Mouse (Mus musculus): ENCODE measurements around the gene Rph3a. TPM values are rescaled to one million over a fixed set of nuclear protein-coding genes. Genes with fewer than 3 reads are reported as not detected.

Rph3a gene
- polyA plus RNA-seq, 1 experiment from 2014 or later, result 0.10 TPM

GRCm38 (mm10) chr5:121008411-121009239, 1.3 kb downstream of the Rph3a start:
- Histone ChIP-seq H3K9ac (no peak overlapping the region), H3K27me3 (peaks cover 14% of the 10 kb centered on the region), H3K4me3 (replicated peaks) (no peak overlapping the region), H3K27ac (no peak overlapping the region), H3K4me1 (replicated peaks) (no peaks in the 10 kb centered on the region), H3K36me3 (no peaks in the 10 kb centered on the region), H3K4me2 (no peak overlapping the region), H3K9me3 (replicated peaks) (no peaks in the 10 kb centered on the region)
- no peak for DNase-seq
- no peak for ATAC-seq (ENCODE audit: low read depth)
- 12% methylated on average over 15 of the region's 15 CpGs for WGBS (ENCODE audit: insufficient replicate concordance)

- H3K27me3 ChIP-seq, result peaks cover 14% of the 10 kb centered on the region
- 53% methylated on average over 3 of the region's 3 CpGs for WGBS (ENCODE audit: insufficient replicate concordance)
Observed at GRCm38 (mm10) chr5:121007563-121007962, 2.3 kb downstream of the Rph3a start.

GRCm38 (mm10) chr5:121007130-121007529, 2.8 kb downstream of the Rph3a start:
- no peak for ATAC-seq (ENCODE audit: low read depth)
- no peak overlapping the region for H3K27ac ChIP-seq
- H3K4me3 ChIP-seq (replicated peaks), result no peak overlapping the region
- no peaks in the 10 kb centered on the region for H3K9me3 ChIP-seq (replicated peaks)
- DNase-seq, result no peak
- 51% methylated on average over 8 of the region's 8 CpGs for WGBS (ENCODE audit: insufficient replicate concordance)
- H3K9ac ChIP-seq, result no peak overlapping the region
- H3K27me3 ChIP-seq, result peaks cover 14% of the 10 kb centered on the region
- H3K4me2 ChIP-seq, result no peak overlapping the region
- H3K36me3 ChIP-seq, result no peaks in the 10 kb centered on the region
- H3K4me1 ChIP-seq (replicated peaks), result no peaks in the 10 kb centered on the region

More at GRCm38 (mm10) chr5:121007563-121007962, 2.3 kb downstream of the Rph3a start:
- H3K4me1 ChIP-seq (replicated peaks), result no peaks in the 10 kb centered on the region
- no peak overlapping the region for H3K4me3 ChIP-seq (replicated peaks)
- ATAC-seq (ENCODE audit: low read depth) (no peak), DNase-seq (no peak)
- H3K36me3 ChIP-seq, result no peaks in the 10 kb centered on the region
- H3K27ac ChIP-seq, result no peak overlapping the region
- H3K4me2 ChIP-seq, result no peak overlapping the region
- H3K9me3 ChIP-seq (replicated peaks), result no peaks in the 10 kb centered on the region
- no peak overlapping the region for H3K9ac ChIP-seq

- H3K36me3 ChIP-seq, result no peaks in the 10 kb centered on the region
Observed at GRCm38 (mm10) chr5:121006176-121006575, 3.7 kb downstream of the Rph3a start.

GRCm38 (mm10) chr5:121003781-121004180, 6.1 kb downstream of the Rph3a start:
- WGBS (ENCODE audit: insufficient replicate concordance), result 21% methylated on average over 17 of the region's 17 CpGs
- H3K27me3 ChIP-seq, result peaks cover 8% of the 10 kb centered on the region
- H3K4me3 ChIP-seq (replicated peaks), result no peak overlapping the region
- ATAC-seq (ENCODE audit: low read depth), result no peak
- no peak overlapping the region for H3K9ac ChIP-seq
- no peak overlapping the region for H3K27ac ChIP-seq
- H3K36me3 ChIP-seq, result no peaks in the 10 kb centered on the region
- H3K9me3 ChIP-seq (replicated peaks), result no peaks in the 10 kb centered on the region
- DNase-seq, result no peak
- H3K4me1 ChIP-seq (replicated peaks), result no peaks in the 10 kb centered on the region
- no peak overlapping the region for H3K4me2 ChIP-seq

More at GRCm38 (mm10) chr5:121006176-121006575, 3.7 kb downstream of the Rph3a start:
- Histone ChIP-seq H3K4me1 (replicated peaks) (no peaks in the 10 kb centered on the region), H3K27me3 (peaks cover 14% of the 10 kb centered on the region), H3K9ac (no peak overlapping the region), H3K27ac (no peak overlapping the region), H3K4me3 (replicated peaks) (no peak overlapping the region), H3K9me3 (replicated peaks) (no peaks in the 10 kb centered on the region), H3K4me2 (no peak overlapping the region)
- 35% methylated on average over 2 of the region's 4 CpGs for WGBS (ENCODE audit: insufficient replicate concordance)
- no peak for DNase-seq
- no peak for ATAC-seq (ENCODE audit: low read depth)

- no peak overlapping the region for H3K9ac ChIP-seq
- H3K9me3 ChIP-seq (replicated peaks), result no peaks in the 10 kb centered on the region
- 31% methylated on average over 12 of the region's 12 CpGs for WGBS (ENCODE audit: insufficient replicate concordance)
- no peak for DNase-seq
- H3K36me3 ChIP-seq, result no peaks in the 10 kb centered on the region
- H3K4me3 ChIP-seq (replicated peaks), result no peak overlapping the region
- 0 out of 2 replicates have a peak, but pooled peaks cover 3% of the 10 kb centered on the region for H3K27me3 ChIP-seq
- no peak overlapping the region for H3K4me2 ChIP-seq
- H3K4me1 ChIP-seq (replicated peaks), result no peaks in the 10 kb centered on the region
- H3K27ac ChIP-seq, result no peak overlapping the region
- ATAC-seq (ENCODE audit: low read depth), result no peak
Observed at GRCm38 (mm10) chr5:120999573-120999972, 10.3 kb downstream of the Rph3a start.

GRCm38 (mm10) chr5:120988373-120988772, 21.5 kb downstream of the Rph3a start:
- Histone ChIP-seq H3K27me3 (no peaks in the 10 kb centered on the region), H3K4me1 (replicated peaks) (no peaks in the 10 kb centered on the region), H3K27ac (no peak overlapping the region), H3K4me3 (replicated peaks) (no peak overlapping the region), H3K36me3 (no peaks in the 10 kb centered on the region), H3K9me3 (replicated peaks) (no peaks in the 10 kb centered on the region), H3K4me2 (no peak overlapping the region), H3K9ac (no peak overlapping the region)
- ATAC-seq (ENCODE audit: low read depth) (no peak), DNase-seq (no peak)
- 76% methylated on average over 3 of the region's 3 CpGs for WGBS (ENCODE audit: insufficient replicate concordance)

- Histone ChIP-seq H3K9me3 (replicated peaks) (peaks cover 12% of the 10 kb centered on the region), H3K4me2 (no peak overlapping the region), H3K4me1 (replicated peaks) (no peaks in the 10 kb centered on the region), H3K27ac (no peak overlapping the region), H3K27me3 (no peaks in the 10 kb centered on the region), H3K9ac (no peak overlapping the region), H3K4me3 (replicated peaks) (no peak overlapping the region), H3K36me3 (no peaks in the 10 kb centered on the region)
- 56% methylated on average over 1 of the region's 1 CpGs for WGBS (ENCODE audit: insufficient replicate concordance)
- no peak for DNase-seq
- ATAC-seq (ENCODE audit: low read depth), result no peak
Observed at GRCm38 (mm10) chr5:120983029-120983428, 26.9 kb downstream of the Rph3a start.

- 78% methylated on average over 11 of the region's 11 CpGs for WGBS (ENCODE audit: insufficient replicate concordance)
- no peak for ATAC-seq (ENCODE audit: low read depth)
- Histone ChIP-seq H3K4me1 (replicated peaks) (no peaks in the 10 kb centered on the region), H3K27me3 (no peaks in the 10 kb centered on the region), H3K27ac (no peak overlapping the region), H3K9me3 (replicated peaks) (peaks cover 12% of the 10 kb centered on the region), H3K4me2 (no peak overlapping the region), H3K36me3 (no peaks in the 10 kb centered on the region), H3K4me3 (replicated peaks) (no peak overlapping the region), H3K9ac (no peak overlapping the region)
- DNase-seq, result no peak
Observed at GRCm38 (mm10) chr5:120981211-120981610, 28.7 kb downstream of the Rph3a start.

GRCm38 (mm10) chr5:120980116-120980515, 29.8 kb downstream of the Rph3a start:
- Histone ChIP-seq H3K27ac (no peak overlapping the region), H3K4me3 (replicated peaks) (no peak overlapping the region), H3K9me3 (replicated peaks) (peaks cover 12% of the 10 kb centered on the region), H3K4me2 (no peak overlapping the region), H3K36me3 (no peaks in the 10 kb centered on the region), H3K9ac (no peak overlapping the region), H3K27me3 (no peaks in the 10 kb centered on the region), H3K4me1 (replicated peaks) (no peaks in the 10 kb centered on the region)
- ATAC-seq (ENCODE audit: low read depth) (no peak), DNase-seq (no peak)
- WGBS (ENCODE audit: insufficient replicate concordance), result 64% methylated on average over 2 of the region's 2 CpGs

GRCm38 (mm10) chr5:120976138-120976537, 33.8 kb downstream of the Rph3a start:
- Histone ChIP-seq H3K9ac (no peak overlapping the region), H3K4me2 (no peak overlapping the region)
- 42% methylated on average over 3 of the region's 3 CpGs for WGBS (ENCODE audit: insufficient replicate concordance)

GRCm38 (mm10) chr5:120974522-120974921, 35.4 kb downstream of the Rph3a start:
- Histone ChIP-seq H3K4me2 (no peak overlapping the region), H3K27ac (no peak overlapping the region), H3K9ac (no peak overlapping the region), H3K4me3 (replicated peaks) (no peak overlapping the region), H3K27me3 (no peaks in the 10 kb centered on the region), H3K4me1 (replicated peaks) (no peaks in the 10 kb centered on the region), H3K36me3 (no peaks in the 10 kb centered on the region), H3K9me3 (replicated peaks) (no peaks in the 10 kb centered on the region)
- ATAC-seq (ENCODE audit: low read depth) (no peak), DNase-seq (no peak)
- 40% methylated on average over 8 of the region's 8 CpGs for WGBS (ENCODE audit: insufficient replicate concordance)

More at GRCm38 (mm10) chr5:120976138-120976537, 33.8 kb downstream of the Rph3a start:
- Histone ChIP-seq H3K4me3 (replicated peaks) (no peak overlapping the region), H3K9me3 (replicated peaks) (peaks cover 8% of the 10 kb centered on the region), H3K27ac (no peak overlapping the region), H3K4me1 (replicated peaks) (no peaks in the 10 kb centered on the region), H3K36me3 (no peaks in the 10 kb centered on the region), H3K27me3 (no peaks in the 10 kb centered on the region)
- no peak for DNase-seq
- no peak for ATAC-seq (ENCODE audit: low read depth)

Measured in liver, embryonic 13.5 days (tissue).